Mouse (Mus musculus) CD4-positive helper T cell, adult 2 months (primary cell): ENCODE data around the gene Ndufs4.

Experiments
- DNase-seq: peaks from one replicate; pipeline ENCODE4 v3.0.0-alpha.2; 2012; ENCODE audit warnings: low read depth, missing footprints, low spot score

Gene Ndufs4

GRCm38 (mm10) chr13:114388211-114388965 is at the start of gene Ndufs4:
Gene Ndufs4, minus strand, starts transcription at chr13:114388258.
- peak; percentile 19 for DNase-seq

DNA sequence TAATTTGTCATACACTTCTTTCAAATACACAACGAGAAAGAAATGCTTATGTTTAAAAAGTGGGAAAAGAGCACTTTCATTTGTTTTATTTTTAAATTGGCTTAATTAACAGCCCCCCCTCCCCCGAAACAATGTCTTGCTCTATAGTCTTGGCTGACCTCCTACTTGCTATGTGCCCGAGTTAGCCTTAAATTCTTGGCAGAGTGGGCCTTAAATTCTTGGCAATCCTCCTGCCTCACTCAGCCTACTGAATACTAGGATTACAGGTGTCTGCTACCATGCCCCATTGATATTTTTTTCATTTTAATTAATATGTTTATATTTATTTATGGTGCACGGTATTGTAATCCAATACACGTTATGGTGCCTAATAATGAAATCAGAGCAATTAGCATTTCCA is 44.4 kb upstream of the Ndufs4 start:
- DNase-seq = no peak

- DNase-seq = no peak
These were observed 37.2 kb upstream of the Ndufs4 start for GRCm38 (mm10) chr13:114425230-114425629.

DNA sequence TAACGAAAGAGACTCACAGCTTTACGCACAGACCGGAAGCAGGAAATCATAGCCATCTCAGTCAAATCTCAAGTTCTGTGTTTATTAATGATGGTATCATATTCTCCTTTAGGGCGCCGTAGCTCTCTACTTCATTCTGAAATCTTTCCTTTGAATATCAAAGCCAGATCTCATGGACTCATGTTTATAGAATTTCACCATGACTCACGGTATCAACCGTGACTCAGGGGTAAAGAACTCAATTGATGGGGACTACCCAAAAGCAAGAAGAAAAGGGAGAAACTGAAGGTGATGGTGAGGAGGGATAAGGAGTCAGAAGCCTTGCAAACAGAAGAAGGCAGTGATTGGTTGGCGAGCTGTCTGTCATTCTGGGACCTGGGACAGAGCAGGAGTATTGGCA is 32.2 kb upstream of the Ndufs4 start:
- no peak for DNase-seq

DNA sequence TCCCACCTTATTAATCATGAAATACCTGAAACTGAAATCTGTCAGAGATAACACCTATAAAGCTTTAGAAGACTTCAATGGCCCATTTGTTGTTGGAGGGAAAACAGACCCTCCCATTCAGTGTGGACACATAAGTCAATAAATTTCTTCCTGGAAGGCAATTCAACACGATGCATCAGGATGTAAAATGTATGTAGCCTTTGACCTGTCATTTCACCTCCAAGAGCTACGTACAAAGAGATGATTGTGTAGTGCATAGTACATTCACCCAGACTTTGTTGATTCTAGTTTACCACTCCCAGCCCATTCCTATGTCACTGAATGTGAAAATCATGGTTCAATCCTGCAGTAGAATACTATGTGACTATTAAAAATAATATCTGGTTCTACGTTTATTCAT is 31.3 kb upstream of the Ndufs4 start:
- DNase-seq = no peak

- no peak for DNase-seq
These were observed 24.3 kb upstream of the Ndufs4 start for GRCm38 (mm10) chr13:114412326-114412725.

- no peak for DNase-seq
These were observed 18.8 kb upstream of the Ndufs4 start for GRCm38 (mm10) chr13:114406866-114407265.

DNA sequence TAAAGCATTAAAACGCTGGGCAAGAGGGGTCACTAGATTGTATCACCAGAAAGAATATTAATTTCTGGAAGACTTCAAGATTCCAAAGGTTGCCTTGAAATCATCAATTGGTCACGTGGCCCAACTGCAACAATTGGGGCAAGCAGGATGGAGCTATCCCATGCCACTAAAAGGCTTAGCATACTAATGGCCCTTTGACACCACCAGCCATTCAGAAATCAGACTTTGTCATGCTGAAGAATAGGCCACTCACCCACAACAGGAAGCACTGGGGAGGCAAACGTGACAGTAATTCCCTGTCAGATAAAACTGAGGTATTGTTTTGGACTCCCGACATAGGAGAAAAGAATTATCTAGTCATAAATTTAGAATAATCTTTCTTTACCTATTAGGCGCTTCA is 18.4 kb upstream of the Ndufs4 start:
- DNase-seq = no peak

DNA sequence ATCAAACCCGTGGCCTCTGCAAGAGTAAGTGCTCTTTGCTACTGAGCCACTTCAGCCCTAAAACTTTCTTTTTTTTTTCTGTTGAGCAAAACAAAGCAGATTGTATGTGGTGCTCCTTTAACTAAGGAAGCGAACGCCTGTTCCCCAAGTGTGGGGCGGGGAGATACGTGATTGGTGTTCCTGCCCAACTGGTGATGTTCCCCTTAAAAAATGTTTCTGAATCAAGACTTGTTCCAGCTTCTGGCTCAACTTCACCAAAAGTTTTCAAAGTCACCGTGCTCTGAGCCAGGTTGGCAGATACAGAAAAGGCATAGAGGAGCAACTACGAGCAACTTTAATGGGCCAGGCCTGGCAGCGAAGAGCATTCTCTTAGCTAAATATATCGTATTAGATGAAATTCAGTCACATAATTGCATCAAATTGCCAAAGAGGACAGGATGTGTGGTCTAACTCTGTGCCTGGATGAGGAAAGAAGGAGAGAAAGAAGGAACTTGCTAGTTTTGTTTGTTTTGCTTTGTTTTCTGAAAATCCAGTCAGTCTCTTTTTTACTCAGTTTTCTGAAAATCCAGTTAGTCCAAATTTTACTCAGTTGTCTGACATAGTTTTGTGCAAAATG is 17.1 kb upstream of the Ndufs4 start:
- DNase-seq = no peak

DNA sequence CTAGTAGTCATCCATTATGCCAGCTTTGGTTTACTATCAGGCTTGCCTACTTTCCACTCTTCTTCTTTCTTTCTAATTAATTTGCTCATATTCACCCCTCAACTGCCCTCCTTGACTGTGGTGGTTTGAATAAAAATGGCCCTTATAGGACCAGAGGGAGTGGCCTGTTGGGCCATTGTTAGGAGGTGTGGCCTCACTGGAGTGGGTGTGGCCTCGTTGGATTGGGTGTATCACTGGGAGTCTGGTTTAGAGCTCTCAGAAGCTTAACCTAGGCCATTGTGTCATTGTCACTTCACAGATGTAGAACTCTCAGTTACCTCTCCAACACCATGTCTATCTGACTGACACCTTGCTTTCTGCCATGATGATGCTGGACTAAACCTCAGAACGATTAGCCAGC is 10.8 kb upstream of the Ndufs4 start:
- no peak for DNase-seq

DNA sequence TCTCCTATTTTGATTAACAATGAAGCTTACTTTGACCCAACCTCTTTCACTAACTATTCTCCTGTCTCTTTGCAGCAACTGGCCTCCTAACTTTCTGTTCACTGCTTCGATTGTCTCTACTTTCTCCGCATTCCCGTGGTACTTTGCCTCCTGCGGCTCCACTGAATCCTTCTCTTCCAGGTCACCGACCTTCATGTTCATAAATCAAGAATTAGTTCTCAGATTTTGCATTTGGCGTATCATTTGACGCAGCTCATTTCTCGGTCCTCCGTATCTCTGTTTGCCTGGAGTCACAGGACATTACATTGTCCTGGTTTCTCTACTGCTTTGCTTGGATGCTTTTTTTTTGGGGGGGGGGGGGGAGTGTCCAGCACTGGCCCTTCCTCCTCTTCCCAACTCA is 9.2 kb upstream of the Ndufs4 start:
- DNase-seq = no peak

DNA sequence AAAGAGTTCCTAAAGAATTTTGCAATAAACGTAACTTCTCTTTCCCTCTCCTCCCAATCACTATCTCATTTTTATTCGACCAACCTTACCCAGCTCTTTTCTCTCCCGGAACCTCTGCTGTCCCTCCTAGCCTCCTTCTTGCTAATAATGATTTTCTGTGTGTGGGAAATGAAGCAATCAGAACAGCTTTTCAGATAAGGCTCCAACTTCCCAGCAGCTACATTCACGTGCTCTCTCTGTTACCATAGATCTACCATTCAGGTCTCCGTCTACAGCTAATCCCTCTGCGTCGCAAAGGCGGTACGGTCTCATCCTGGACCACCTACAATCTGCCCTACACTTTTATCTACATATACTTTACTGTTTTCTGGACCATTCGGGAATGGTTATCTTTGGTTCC is 8.8 kb upstream of the Ndufs4 start:
- no peak for DNase-seq

GRCm38 (mm10) chr13:114394784-114395183 is 6.7 kb upstream of the Ndufs4 start:
- DNase-seq = no peak

DNA sequence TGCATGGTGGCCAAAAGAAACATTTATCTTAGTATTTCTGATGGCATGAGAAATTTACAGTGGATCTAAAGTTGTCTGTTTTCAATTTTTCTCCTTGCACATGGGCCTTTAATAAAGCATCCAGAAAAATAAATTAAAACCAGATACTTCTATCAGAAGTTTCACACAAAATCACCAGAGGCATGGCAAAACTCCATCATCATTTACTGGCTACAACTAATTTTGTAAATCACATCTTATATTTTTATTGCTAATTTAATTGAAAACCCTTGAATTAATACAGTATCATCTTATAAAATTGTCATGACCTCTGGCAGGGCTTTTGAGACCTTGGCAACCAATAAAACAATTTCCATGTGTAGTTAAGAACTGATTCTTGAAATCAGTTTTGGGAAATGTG is 4.4 kb upstream of the Ndufs4 start:
- no peak for DNase-seq

DNA sequence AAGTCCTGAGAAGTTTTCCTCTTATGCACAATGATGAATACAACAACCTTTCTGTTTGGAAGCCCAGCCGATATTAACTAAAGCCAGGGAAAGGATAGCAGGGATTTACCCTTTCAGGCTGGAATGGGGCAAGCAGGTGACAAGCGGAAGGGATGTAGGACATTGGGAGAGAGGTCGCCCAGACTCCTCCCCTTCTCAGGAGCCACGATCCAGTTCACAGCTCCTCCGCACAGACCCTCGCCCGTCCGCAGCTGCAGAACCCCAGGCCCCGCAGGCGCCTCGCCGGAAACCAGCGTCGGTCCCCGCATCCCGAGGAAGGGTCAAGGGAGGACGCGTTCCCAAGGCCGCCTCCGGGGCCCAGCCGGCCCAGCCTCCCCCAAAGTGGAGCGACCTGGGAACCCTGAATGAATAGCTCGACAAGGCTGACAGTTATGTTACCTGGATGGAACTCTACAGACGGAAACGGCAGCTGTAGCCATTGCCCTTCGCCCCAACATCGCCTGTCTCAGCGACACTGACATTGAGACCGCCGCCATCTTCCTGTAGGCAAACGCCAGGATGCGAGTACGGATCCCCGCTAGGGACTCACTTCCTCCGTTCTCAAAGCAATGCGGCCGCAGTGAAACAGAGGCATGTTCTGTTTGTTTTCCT is 412 bp downstream of the Ndufs4 start:
- peak; percentile 92 for DNase-seq

DNA sequence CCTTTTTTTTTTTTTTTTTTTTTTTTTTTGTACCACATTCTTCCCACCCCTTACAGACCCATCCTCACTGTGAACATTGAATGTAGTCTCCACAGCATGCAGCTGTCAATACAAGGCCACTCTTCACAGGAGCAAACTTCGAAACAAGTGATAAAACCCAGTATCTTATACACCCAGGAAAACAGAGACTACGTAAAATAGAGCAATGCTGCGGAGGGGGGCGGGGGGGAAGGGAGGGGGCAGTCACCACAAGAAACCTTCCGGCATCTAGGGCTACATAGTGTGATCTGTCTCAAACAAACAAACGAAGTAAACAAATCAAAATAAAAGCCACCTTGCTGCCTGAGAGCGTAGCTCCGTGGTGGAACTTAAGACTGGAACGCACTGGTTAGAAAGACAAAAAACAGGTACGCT is 977 bp downstream of the Ndufs4 start:
- DNase-seq = peak; percentile 74

GRCm38 (mm10) chr13:114376511-114376910 is 11.5 kb downstream of the Ndufs4 start:
- no peak for DNase-seq

- DNase-seq = no peak
These were observed 26.0 kb downstream of the Ndufs4 start for GRCm38 (mm10) chr13:114362086-114362485.

DNA sequence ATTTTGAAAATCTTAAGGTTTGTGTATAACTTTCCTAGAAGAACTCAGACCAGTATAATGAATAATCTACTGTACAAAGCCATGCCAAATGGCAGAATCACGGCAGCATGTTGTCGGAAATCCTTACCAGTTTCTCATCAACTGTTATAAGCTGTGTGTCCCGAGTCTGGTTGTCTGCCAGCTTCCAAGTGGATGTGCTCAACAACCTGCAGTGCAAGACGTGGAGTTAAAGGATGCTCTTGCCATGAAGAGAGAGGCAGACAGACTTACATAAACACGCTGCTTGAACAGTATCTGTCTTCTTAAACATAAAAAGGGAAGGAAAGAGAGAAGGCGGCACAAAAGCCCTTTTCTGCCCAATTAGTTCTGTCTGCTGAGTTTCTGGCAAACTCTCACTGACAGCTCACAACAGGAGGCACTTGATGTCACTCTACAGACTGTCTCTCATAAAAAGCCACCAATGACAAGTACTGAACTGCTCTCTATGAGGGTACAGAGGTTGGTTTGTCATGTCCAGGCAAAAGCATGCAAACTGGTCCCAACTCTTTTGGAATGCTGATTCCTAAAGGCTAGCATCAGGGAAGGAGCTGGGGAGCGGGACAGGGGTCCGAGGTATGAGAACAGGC is 36.6 kb downstream of the Ndufs4 start:
- no peak for DNase-seq

DNA sequence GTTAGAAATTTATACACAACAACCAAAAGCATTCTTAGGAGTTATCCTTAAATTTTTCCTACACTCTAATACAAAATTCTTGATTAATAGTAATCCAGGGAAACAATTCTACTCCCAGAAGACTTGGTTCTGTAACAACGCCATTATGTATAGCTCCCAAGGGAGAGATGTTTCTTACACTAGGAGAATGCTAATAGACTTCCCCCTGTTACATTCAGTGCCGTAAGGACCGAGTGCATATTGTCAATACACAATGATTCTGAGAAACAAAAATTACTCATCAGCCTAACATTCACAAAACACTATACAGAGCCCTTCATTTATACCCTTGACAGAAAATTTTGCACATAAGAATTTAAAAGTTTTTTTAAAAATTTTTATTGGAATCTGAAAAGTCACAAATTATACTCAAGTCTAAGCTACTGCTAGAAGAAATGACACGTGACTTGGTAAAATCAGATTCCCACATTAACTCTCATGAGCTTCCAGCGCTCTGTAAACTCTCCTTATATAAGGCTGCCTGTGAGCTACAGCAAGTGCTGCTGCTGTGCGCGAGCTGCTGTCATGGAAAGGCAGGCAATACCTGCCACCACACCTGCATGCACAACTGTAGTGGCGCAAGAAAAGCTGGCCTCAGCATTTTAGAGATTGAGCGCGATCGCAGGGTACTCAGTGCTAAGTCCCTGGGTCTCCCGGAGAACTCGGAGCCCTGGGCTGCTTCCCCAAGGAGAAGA is 42.9 kb downstream of the Ndufs4 start:
- DNase-seq = no peak

DNA sequence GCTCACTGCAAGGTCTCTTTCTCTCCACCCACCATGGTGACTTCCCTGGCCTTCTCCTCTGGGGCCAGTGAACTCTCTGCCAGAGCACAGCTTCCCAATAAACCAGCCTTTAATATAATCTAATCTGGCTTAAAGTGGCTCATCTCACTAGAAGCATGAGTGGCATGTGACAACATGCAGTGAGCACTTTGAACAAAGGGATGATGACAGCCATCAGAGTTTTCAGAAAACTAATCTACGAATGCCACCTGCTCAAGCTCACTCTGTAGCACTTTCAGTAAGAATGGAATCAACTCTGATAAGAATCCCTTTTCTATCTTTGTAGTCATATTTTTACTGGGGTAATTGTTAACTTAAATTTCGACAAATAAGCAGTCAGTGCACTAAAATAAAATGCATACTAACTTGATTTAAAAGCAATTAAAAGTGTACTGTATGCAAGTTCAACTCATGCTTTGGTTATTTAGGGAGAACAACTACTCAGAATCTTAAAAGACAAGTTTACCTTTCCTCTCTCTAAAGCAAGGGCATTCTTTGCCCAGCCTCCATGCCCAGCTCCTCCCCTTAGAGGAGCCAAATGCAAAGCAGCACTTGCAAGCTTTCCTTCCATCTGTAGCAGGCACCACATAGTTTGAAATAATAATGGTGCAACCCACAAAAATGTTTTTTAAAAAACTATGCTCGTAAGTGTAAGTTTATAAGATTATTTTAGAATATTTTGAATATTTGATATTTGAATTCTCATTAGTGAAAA is 43.7 kb downstream of the Ndufs4 start:
- no peak for DNase-seq
